Mouse (Mus musculus) liver, embryonic 12.5 days (tissue): ENCODE measurements around the gene Churc1. TPM values are rescaled to one million over a fixed set of nuclear protein-coding genes. Genes with fewer than 3 reads are reported as not detected.

Source experiments
- ATAC-seq: fragments of 200-750 bp; cut with Nextera tagmentation; 2 replicates; pipeline ENCODE4 v1.8.0; 2017; ENCODE audit warnings: moderate number of reproducible peaks, mild to moderate bottlenecking, moderate library complexity
- H3K27ac ChIP-seq: fragments of 300-500 bp; sonication (generic); 2 replicates; pipeline ENCODE4 v1.5.1; 2016; ENCODE audit warnings: mild to moderate bottlenecking
- H3K27me3 ChIP-seq: fragments of 300-500 bp; sonication (generic); replicated peaks from 2 replicates; pipeline ENCODE4 v1.6.1; 2016; ENCODE audit warnings: mild to moderate bottlenecking, moderate library complexity
- H3K36me3 ChIP-seq: fragments of 300-500 bp; sonication (generic); 2 replicates; pipeline ENCODE4 v1.6.1; 2016; ENCODE audit warnings: mild to moderate bottlenecking, moderate library complexity
- H3K4me1 ChIP-seq: fragments of 300-500 bp; sonication (generic); 2 replicates; pipeline ENCODE4 v1.6.1; 2016
- H3K4me2 ChIP-seq: fragments of 300-500 bp; sonication (generic); 2 replicates; pipeline ENCODE4 v1.6.1; 2016; ENCODE audit warnings: mild to moderate bottlenecking, moderate library complexity
- H3K4me3 ChIP-seq: fragments of 300-500 bp; sonication (generic); 2 replicates; pipeline ENCODE4 v1.5.1; 2016; ENCODE audit warnings: mild to moderate bottlenecking, moderate library complexity
- H3K9ac ChIP-seq: fragments of 300-500 bp; sonication (generic); 2 replicates; pipeline ENCODE4 v1.6.1; 2016; ENCODE audit warnings: mild to moderate bottlenecking, moderate library complexity
- H3K9me3 ChIP-seq: fragments of 300-500 bp; sonication (generic); replicated peaks from 2 replicates; pipeline ENCODE4 v1.6.1; 2016; ENCODE audit warnings: mild to moderate bottlenecking, moderate library complexity
- WGBS: fragments of 180-500 bp; shearing (Covaris S2); methylation state at CpG from one replicate; pipeline ENCODE4 v1.1.7; 2016; ENCODE audit not compliant: insufficient replicate concordance; 5-methylcytosine and 5-hydroxymethylcytosine counted together
- polyA plus RNA-seq: library from polyadenylated mRNA; unstranded; fragments of >200 nt; fragmentation: Nextera tagmentation; extraction: Ambion mirVana; gene quantifications from 2 replicates; pipeline ENCODE4 v1.2.1, GENCODE M21; 2016

Churc1 gene
- polyA plus RNA-seq, 1 experiment from 2014 or later = 99.2 TPM

DNA sequence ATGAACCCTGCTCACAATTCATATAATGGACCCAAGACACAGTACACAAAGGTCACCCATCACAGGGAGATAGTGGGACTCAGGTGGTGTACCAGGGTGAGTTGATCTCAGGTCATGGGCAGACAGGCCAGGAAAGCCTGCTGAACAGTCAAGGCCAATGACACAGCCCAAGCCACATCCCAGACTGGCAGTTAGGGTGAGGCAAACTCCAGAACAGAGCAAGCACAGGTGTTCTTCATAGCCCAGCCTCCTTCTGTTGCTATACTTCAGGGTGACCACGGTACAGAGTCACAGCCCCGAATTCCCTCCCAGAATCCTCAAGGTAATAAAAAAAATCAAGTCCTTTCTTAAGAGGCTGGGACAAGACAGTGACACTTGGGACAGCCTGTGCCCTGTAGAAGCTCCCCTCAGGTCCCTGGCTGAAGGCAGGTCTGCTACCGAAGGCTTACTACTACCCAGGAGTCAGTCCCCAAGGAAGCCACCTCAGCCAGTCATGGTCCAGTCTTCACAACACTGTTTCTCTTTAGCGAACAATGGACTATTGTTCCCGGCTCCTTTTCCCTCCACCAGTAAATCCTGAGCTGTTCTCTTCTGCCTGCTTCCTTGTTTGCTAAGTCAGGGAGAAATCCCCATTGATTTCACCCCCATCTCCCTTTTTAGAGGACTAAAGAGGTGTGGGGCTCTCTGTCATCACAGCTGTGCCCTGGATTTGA, 32.8 kb downstream of the Churc1 start:
- Histone ChIP-seq H3K4me3 (no peak overlapping the region), H3K9ac (no peak overlapping the region), H3K27ac (no peak overlapping the region), H3K27me3 (peaks cover 67% of the 10 kb centered on the region), H3K4me1 (no peaks in the 10 kb centered on the region), H3K4me2 (no peak overlapping the region), H3K9me3 (no peaks in the 10 kb centered on the region), H3K36me3 (no peaks in the 10 kb centered on the region)
- no peak for ATAC-seq
- 54% methylated on average over 5 of the region's 5 CpGs for WGBS

GRCm38 (mm10) chr12:76803028-76803427, 37.7 kb downstream of the Churc1 start:
- no peak overlapping the region for H3K9ac ChIP-seq
- no peaks in the 10 kb centered on the region for H3K9me3 ChIP-seq
- no peak for ATAC-seq
- H3K27ac ChIP-seq = no peak overlapping the region
- H3K4me2 ChIP-seq = no peak overlapping the region
- H3K4me3 ChIP-seq = no peak overlapping the region
- 81% methylated on average over 10 of the region's 10 CpGs for WGBS
- no peaks in the 10 kb centered on the region for H3K4me1 ChIP-seq
- H3K27me3 ChIP-seq = peaks cover 60% of the 10 kb centered on the region
- no peaks in the 10 kb centered on the region for H3K36me3 ChIP-seq

DNA sequence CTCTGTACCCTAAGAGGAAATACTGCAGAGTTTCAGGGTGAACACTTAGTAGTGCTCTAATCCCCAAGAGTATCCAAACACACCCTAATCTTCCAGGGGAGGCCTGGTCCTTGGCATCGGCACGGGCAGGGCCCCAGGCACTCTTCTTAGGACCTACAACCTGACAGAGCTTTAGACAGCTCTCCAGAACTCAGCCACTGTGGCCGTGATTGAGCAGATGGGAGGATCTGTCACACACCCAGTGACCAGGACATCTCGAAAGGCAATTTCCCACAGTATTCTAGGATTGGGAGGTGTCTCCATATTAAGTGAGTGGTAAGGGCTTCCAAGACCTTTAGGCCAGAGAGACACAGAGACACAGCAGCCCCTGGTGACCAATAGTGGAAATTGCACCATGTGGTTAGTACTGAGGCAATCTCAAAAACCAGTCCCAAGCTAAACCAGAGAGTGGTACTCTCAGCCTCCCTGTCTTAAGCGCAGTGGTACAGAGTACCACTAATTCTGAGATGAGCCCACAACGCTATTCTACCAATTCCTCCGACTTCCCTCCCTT, 38.4 kb downstream of the Churc1 start:
- H3K36me3 ChIP-seq = no peaks in the 10 kb centered on the region
- no peaks in the 10 kb centered on the region for H3K9me3 ChIP-seq
- H3K4me3 ChIP-seq = no peak overlapping the region
- H3K27ac ChIP-seq = no peak overlapping the region
- peaks cover 53% of the 10 kb centered on the region for H3K27me3 ChIP-seq
- peak; percentile 18; the same call in 1 of the 2 replicates for ATAC-seq
- 45% methylated on average over 7 of the region's 7 CpGs for WGBS
- no peaks in the 10 kb centered on the region for H3K4me1 ChIP-seq
- H3K4me2 ChIP-seq = no peak overlapping the region
- H3K9ac ChIP-seq = no peak overlapping the region

DNA sequence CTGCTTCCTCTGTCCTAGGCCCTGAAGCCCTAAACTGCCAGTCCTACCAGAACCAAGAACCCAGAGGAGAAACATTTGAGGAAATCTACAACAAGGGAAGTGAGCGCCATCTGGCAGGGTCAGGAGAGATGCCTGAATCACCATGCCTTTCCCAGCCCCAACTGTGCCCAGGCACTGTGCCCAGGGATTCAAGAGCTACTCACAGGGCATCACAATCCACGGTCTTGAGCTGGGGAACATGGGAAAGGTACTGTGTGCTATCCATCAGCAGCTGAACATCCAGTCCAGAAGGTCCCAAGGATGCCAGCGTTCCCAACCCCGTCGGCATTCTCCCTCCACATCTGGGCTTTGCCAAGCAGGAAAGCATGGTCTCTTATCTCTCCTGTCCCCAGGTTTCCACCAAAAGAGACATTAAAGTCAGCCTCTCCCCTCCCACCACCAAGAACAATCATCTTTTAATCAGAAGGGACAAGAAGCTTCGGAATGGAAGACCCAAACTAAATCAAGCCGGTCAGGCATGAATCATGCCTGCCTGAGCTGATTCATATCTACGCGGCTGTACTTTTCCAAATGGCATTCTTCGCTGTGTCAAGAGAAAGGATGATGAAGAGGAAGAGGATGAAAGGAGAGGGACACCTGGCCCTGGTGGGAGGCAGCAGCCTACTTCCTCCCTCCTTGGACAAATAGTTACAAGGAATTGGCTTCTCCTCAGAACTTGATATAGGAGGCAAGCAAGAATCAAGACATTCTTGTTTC, 39.9 kb downstream of the Churc1 start:
- Histone ChIP-seq H3K4me3 (no peak overlapping the region), H3K4me1 (no peaks in the 10 kb centered on the region), H3K27me3 (peaks cover 45% of the 10 kb centered on the region), H3K9me3 (no peaks in the 10 kb centered on the region), H3K9ac (no peak overlapping the region), H3K4me2 (no peak overlapping the region), H3K36me3 (no peaks in the 10 kb centered on the region), H3K27ac (no peak overlapping the region)
- no peak for ATAC-seq
- 72% methylated on average over 10 of the region's 10 CpGs for WGBS

DNA sequence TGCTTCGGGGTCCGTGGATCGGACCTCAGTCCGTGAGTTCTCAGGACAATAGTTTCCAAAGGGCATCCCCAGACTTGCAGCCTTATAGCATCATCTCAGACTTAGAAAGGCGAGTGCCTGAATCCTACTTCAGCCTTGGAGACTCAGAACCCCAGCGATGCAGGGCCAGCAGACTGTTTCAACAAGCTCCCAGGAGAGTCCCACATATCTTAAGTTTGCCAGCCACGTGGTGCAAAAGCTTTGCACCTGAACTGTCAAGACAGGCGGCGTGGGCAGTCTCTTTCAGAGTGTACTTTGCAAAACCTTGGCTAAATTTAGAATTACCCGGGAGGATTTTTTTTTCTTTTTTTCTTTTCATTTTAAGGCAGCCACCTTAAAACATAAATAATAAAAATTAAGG, 42.5 kb downstream of the Churc1 start:
- Histone ChIP-seq H3K4me2 (no peak overlapping the region), H3K27ac (no peak overlapping the region), H3K4me3 (no peak overlapping the region), H3K4me1 (no peaks in the 10 kb centered on the region), H3K36me3 (no peaks in the 10 kb centered on the region), H3K9me3 (no peaks in the 10 kb centered on the region), H3K27me3 (peaks cover 31% of the 10 kb centered on the region), H3K9ac (no peak overlapping the region)
- 66% methylated on average over 10 of the region's 10 CpGs for WGBS
- no peak for ATAC-seq

GRCm38 (mm10) chr12:76810491-76810890, 45.2 kb downstream of the Churc1 start:
- H3K36me3 ChIP-seq = no peaks in the 10 kb centered on the region
- no peak overlapping the region for H3K4me3 ChIP-seq
- H3K4me2 ChIP-seq = no peak overlapping the region
- no peak overlapping the region for H3K9ac ChIP-seq
- 80% methylated on average over 5 of the region's 5 CpGs for WGBS
- H3K4me1 ChIP-seq = no peaks in the 10 kb centered on the region
- H3K27ac ChIP-seq = no peak overlapping the region
- H3K27me3 ChIP-seq = peaks cover 20% of the 10 kb centered on the region
- ATAC-seq = no peak
- H3K9me3 ChIP-seq = no peaks in the 10 kb centered on the region

DNA sequence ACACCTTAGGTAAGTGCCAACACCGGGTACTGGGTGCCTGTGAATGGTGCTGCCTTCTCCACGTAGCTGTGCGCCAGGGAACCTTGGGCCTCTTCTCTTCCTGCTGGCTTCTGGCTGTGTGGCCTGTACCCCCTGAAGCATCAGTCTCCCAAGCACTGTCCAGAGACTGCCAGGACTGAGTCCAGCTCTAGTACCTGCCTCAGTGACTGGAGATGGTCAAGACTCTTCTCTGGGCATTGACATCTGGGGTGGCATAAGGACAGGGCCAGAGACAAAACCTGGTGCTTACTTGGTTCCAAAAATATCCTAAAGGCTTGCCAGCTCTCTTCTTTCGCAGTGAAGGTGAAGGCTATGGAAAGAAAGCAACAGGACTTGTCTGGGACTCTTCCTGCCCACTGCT, 45.7 kb downstream of the Churc1 start:
- Histone ChIP-seq H3K27ac (no peak overlapping the region), H3K27me3 (peaks cover 17% of the 10 kb centered on the region; the same call in 1 of the 2 replicates), H3K4me2 (no peak overlapping the region), H3K9ac (no peak overlapping the region), H3K9me3 (no peaks in the 10 kb centered on the region), H3K4me1 (no peaks in the 10 kb centered on the region), H3K4me3 (no peak overlapping the region), H3K36me3 (no peaks in the 10 kb centered on the region)
- no peak for ATAC-seq
- WGBS = 79% methylated on average over 4 of the region's 4 CpGs

- Histone ChIP-seq H3K9ac (no peak overlapping the region), H3K4me1 (no peaks in the 10 kb centered on the region), H3K9me3 (no peaks in the 10 kb centered on the region), H3K27ac (no peak overlapping the region), H3K4me3 (no peak overlapping the region), H3K36me3 (no peaks in the 10 kb centered on the region), H3K27me3 (peaks cover 36% of the 10 kb centered on the region), H3K4me2 (no peak overlapping the region)
- WGBS = 27% methylated on average over 10 of the region's 10 CpGs
- no peak for ATAC-seq
Observed at GRCm38 (mm10) chr12:76813543-76813942, 48.2 kb downstream of the Churc1 start.

DNA sequence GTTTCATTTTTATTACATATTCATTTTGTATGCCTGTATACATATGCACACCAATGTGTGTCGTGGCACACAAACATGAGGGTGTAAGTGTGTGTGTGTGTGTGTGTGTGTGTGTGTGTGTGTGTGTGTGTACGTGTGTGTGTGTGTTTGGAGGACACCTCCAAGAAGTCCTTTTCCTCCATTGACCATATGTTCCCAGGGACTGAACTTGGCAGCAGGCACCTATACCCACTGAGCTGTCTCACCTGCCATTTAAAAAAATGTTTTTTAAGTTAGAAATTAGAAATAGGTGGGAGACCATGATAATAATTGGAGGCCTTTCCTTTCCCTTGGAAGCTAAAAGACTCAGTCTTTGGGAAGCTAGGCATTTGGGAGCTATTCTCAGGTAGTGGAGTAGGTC, 48.8 kb downstream of the Churc1 start:
- H3K4me3 ChIP-seq = no peak overlapping the region
- H3K4me1 ChIP-seq = no peaks in the 10 kb centered on the region
- peaks cover 42% of the 10 kb centered on the region for H3K27me3 ChIP-seq
- ATAC-seq = no peak
- no peak overlapping the region for H3K9ac ChIP-seq
- H3K27ac ChIP-seq = no peak overlapping the region
- no peaks in the 10 kb centered on the region for H3K36me3 ChIP-seq
- WGBS = 47% methylated on average over 2 of the region's 2 CpGs
- no peak overlapping the region for H3K4me2 ChIP-seq
- no peaks in the 10 kb centered on the region for H3K9me3 ChIP-seq

DNA sequence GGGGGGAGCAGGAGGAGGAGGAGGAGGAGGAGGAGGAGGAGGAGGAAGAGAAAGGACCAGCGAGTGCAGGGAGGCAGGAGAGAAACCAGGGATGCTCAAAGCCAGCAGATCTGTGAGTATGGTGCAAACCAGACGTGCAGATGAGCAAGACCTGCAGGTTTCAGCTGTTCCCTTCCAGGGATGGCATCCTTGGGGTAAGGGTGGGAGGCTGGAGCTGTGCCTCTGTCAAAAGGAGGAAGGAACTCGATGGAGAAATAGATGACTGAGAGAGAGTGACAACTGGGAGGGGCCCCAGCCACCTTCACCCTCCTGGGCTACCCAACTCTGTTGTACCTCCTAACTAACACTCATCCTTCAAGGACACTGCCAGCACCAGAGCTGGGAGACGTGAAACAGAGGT, 51.4 kb downstream of the Churc1 start:
- Histone ChIP-seq H3K4me1 (peaks cover under 1% of the 10 kb centered on the region; the same call in 1 of the 2 replicates), H3K27ac (no peak overlapping the region), H3K36me3 (no peaks in the 10 kb centered on the region), H3K9ac (no peak overlapping the region), H3K9me3 (no peaks in the 10 kb centered on the region), H3K4me3 (no peak overlapping the region), H3K27me3 (peaks cover 68% of the 10 kb centered on the region), H3K4me2 (no peak overlapping the region)
- ATAC-seq = no peak
- WGBS = 27% methylated on average over 4 of the region's 4 CpGs

GRCm38 (mm10) chr12:76817176-76817575, 51.8 kb downstream of the Churc1 start:
- H3K9ac ChIP-seq = no peak overlapping the region
- H3K4me2 ChIP-seq = no peak overlapping the region
- H3K9me3 ChIP-seq = no peaks in the 10 kb centered on the region
- no peaks in the 10 kb centered on the region for H3K36me3 ChIP-seq
- WGBS = 49% methylated on average over 4 of the region's 4 CpGs
- no peak overlapping the region for H3K27ac ChIP-seq
- peaks cover 72% of the 10 kb centered on the region for H3K27me3 ChIP-seq
- H3K4me3 ChIP-seq = no peak overlapping the region
- no peak for ATAC-seq
- H3K4me1 ChIP-seq = peaks cover 6% of the 10 kb centered on the region; the same call in 1 of the 2 replicates

DNA sequence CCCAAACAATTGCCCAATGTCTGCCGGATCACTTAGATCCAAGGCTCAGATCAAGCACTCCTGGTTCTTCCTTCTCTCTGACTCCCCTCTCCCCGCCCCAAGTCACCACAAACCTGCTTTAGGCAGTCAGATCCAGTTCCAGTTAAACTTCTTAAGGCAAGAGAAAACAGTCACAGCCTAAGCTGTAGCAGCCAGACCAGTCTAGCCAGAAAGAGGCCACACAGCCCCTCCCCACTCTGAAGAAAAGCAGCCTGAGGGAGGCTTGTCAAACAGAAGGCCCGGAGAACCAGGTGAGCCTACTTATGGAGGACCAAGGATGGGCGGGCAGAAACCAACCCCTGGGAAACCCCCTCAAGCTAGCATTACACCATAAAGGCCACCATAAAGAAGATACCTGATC, 52.8 kb downstream of the Churc1 start:
- 49% methylated on average over 4 of the region's 4 CpGs for WGBS
- no peak overlapping the region for H3K4me2 ChIP-seq
- no peak overlapping the region for H3K27ac ChIP-seq

More for the DNA sequence above, 52.8 kb downstream of the Churc1 start:
- Histone ChIP-seq H3K9ac (no peak overlapping the region), H3K27me3 (peaks cover 82% of the 10 kb centered on the region), H3K9me3 (no peaks in the 10 kb centered on the region), H3K4me1 (peaks cover 12% of the 10 kb centered on the region; the same call in 1 of the 2 replicates), H3K4me3 (no peak overlapping the region), H3K36me3 (no peaks in the 10 kb centered on the region)
- no peak for ATAC-seq
